Mouse (Mus musculus) G1E (cell line): ENCODE data around the gene Dnajb4.

Source experiments
- CTCF ChIP-seq: IDR thresholded peaks from 2 replicates; pipeline ENCODE4 v1.5.1; 2012; ENCODE audit warnings: low read depth, low read length, inconsistent platforms, mixed read lengths
- GATA1 ChIP-seq: IDR thresholded peaks from 2 replicates; pipeline ENCODE4 v1.6.1; 2012; ENCODE audit warnings: borderline replicate concordance, low read length, inconsistent platforms, mixed read lengths
- GATA2 ChIP-seq: IDR thresholded peaks from 2 replicates; pipeline ENCODE4 v1.6.1; 2012; ENCODE audit warnings: low read depth, low read length, inconsistent platforms, borderline replicate concordance
- POLR2AphosphoS5 ChIP-seq: IDR thresholded peaks from 2 replicates; pipeline ENCODE4 v1.6.1; 2012; ENCODE audit warnings: low read depth, low read length, inconsistent platforms; ENCODE audit not compliant: insufficient replicate concordance
- TAL1 ChIP-seq: conservative IDR thresholded peaks from 2 replicates; pipeline ENCODE4 v1.6.1; 2012; ENCODE audit warnings: low read depth, low read length, inconsistent platforms, mixed read lengths

- TF ChIP-seq GATA1 = no peak
- TF ChIP-seq CTCF = no peak
- TF ChIP-seq POLR2AphosphoS5 = no peak
- no peak for TF ChIP-seq GATA2
- TF ChIP-seq TAL1 = no peak
Measured at GRCm38 (mm10) chr3:152192238-152192931, 17.7 kb downstream of the Dnajb4 start.
